ENCODE assay signal across 22 mouse cellular contexts in genomic region chr2:131371811-131372210, GRCm38 (mm10). TPM values are rescaled to one million over a fixed set of nuclear protein-coding genes. Genes with fewer than 3 reads are reported as not detected.
A peak's percentile ranks its signal among the peaks of the same experiment; 100 is the strongest.
DNase-seq lines count a peak whose midpoint lies in the region; TF ChIP-seq lines count a peak whose summit lies in the region.
"Had no signal": no experiment of that assay in that cellular context is flagged by ENCODE, and none has a peak within 500 bp of the region (broad histone marks: within the 10 kb centered on the region; RNA-seq: fewer than 3 reads in every experiment).

No protein-coding gene starts in this region.

- TF ChIP-seq CTCF in liver, adult 2 months (IDR thresholded peaks at IDR 0.05; ENCODE audit: low read depth, low read length): no peak

- DNase-seq in gastrocnemius, adult 18-20 months (ENCODE audit: low spot score): peak; percentile 40
- DNase-seq in gastrocnemius, postnatal 4 days (ENCODE audit: low spot score in 2 of 2): no peak
- DNase-seq in liver, adult 2 months (ENCODE audit: extremely low read depth, low read depth, low spot score): peak; percentile 43
- DNase-seq in liver: no peak
- no peak for DNase-seq in right cerebral cortex, adult 18-20 months
- no peak for DNase-seq in left cerebral cortex, adult 9 months (ENCODE audit: low spot score in 2 of 2)
- DNase-seq: B cell, adult 2 months; cerebellum, adult 11 months; cerebellum, adult 8-10 months; cerebellum, postnatal 14 days; embryo, embryonic 11 days; gastrocnemius, postnatal 14 days; heart, adult 2 months; kidney, adult 8-10 months had no signal

- TF ChIP-seq POLR2A in liver, adult 2 months (IDR thresholded peaks at IDR 0.05; ENCODE audit: extremely low read depth, insufficient read depth, low read length): no peak

- WGBS in liver, adult 2 months: 84% methylated on average over 4 of the region's 4 CpGs

- H3K4me1 ChIP-seq in liver, adult 2 months (ENCODE audit: control insufficient read depth, insufficient read depth, low read length): no peaks in the 10 kb centered on the region
- peaks cover 2% of the 10 kb centered on the region; the same call in 1 of the 2 replicates for H3K4me1 ChIP-seq in brown adipose tissue, adult 24 weeks (ENCODE audit: control insufficient read depth, insufficient read depth, insufficient read length, low read length)
- H3K4me1 ChIP-seq: embryonic facial prominence, embryonic 15.5 days; heart, embryonic 12.5 days; hindbrain, embryonic 10.5 days; hindbrain, embryonic 15.5 days had no signal

- no peaks in the 10 kb centered on the region for H3K79me2 ChIP-seq in liver, adult 2 months (ENCODE audit: control insufficient read depth, insufficient read depth, low read length)

- H3K27me3 ChIP-seq in liver, adult 2 months (ENCODE audit: control insufficient read depth, insufficient read depth, low read length): no peaks in the 10 kb centered on the region
- H3K27me3 ChIP-seq: embryonic facial prominence, embryonic 15.5 days; forebrain, embryonic 15.5 days; heart, embryonic 12.5 days; hindbrain, embryonic 15.5 days had no signal

- H3K4me3 ChIP-seq in liver, adult 2 months (ENCODE audit: insufficient read depth, low read depth, low read length): no peak overlapping the region
- no peak overlapping the region for H3K4me3 ChIP-seq in brown adipose tissue, adult 24 weeks (ENCODE audit: insufficient read depth, low read depth, low read length)
- H3K4me3 ChIP-seq: embryonic facial prominence, embryonic 15.5 days; erythroblast, embryonic 14.5 days; forebrain, embryonic 15.5 days; heart, adult 2 months; heart, embryonic 12.5 days; hindbrain, embryonic 10.5 days; hindbrain, embryonic 15.5 days had no signal

- no peak overlapping the region for H3K9ac ChIP-seq in liver, adult 2 months (ENCODE audit: low read depth, low read length)
- H3K9ac ChIP-seq: embryonic facial prominence, embryonic 15.5 days; forebrain, embryonic 15.5 days; heart, embryonic 12.5 days; hindbrain, embryonic 15.5 days had no signal

- H3K36me3 ChIP-seq in liver, adult 2 months (ENCODE audit: control insufficient read depth, insufficient read depth, low read length): no peaks in the 10 kb centered on the region
- H3K36me3 ChIP-seq: embryonic facial prominence, embryonic 15.5 days; forebrain, embryonic 15.5 days; G1E; heart, embryonic 12.5 days; hindbrain, embryonic 10.5 days; hindbrain, embryonic 15.5 days had no signal

- H3K27ac ChIP-seq in liver, adult 2 months (replicated peaks; ENCODE audit: insufficient read depth, low read depth, low read length): no peak overlapping the region
- H3K27ac ChIP-seq in brown adipose tissue, adult 24 weeks (replicated peaks; ENCODE audit: low read depth, low read length): peak overlapping the region; percentile 45; the same call in 1 of the 2 replicates
- H3K27ac ChIP-seq: embryonic facial prominence, embryonic 15.5 days; forebrain, embryonic 15.5 days; heart, adult 2 months; hindbrain, embryonic 10.5 days; hindbrain, embryonic 15.5 days had no signal

RNA-seq across cellular contexts. Expression of gene Rnf24, which starts 19.1 kb away (rescaled TPM):
- total RNA-seq in gastrocnemius, adult 18-20 months (2021): 1 to 10 TPM; 1.6 to 1.9 TPM
- 1 to 10 TPM; 6.0 to 7.0 TPM for total RNA-seq in gastrocnemius, postnatal 4 days (2021)
- total RNA-seq in liver, adult 2 months (2014; rRNA removed): 2.1 and 2.9 TPM in 2 replicates
- polyA plus RNA-seq in liver, adult 2 months (2012; rRNA removed): 1.5 and 2.3 TPM in 2 replicates
- 8.5 and 13.8 TPM in 2 replicates for polyA plus RNA-seq in brown adipose tissue, adult 24 weeks (2012; ENCODE audit: insufficient read depth, insufficient read length, missing spikeins)
- polyA plus RNA-seq: erythroblast, embryonic 14.5 days had no signal

Comparison
In these comparisons a context has a peak if more than half of its experiments do, and no peak if none do; other contexts are left out.
1. DNase-seq: peak in gastrocnemius, adult 18-20 months (single experiment) and liver, adult 2 months (single experiment); none in gastrocnemius, postnatal 4 days (0 of 2), liver (single experiment), right cerebral cortex, adult 18-20 months (single experiment) and left cerebral cortex, adult 9 months (0 of 2).